Mouse (Mus musculus) E14TG2a.4 (cell line): ENCODE results near the gene Syne1.

ENCODE experiments used
- CTCF ChIP-seq: conservative IDR thresholded peaks from 2 replicates; pipeline ENCODE4 v1.5.1; 2014; ENCODE audit warnings: low read length
- POU5F1 ChIP-seq: IDR thresholded peaks from 2 replicates; pipeline ENCODE4 v1.6.1; 2014; ENCODE audit warnings: low read length, borderline replicate concordance

GRCm38 (mm10) chr10:5236171-5236570, 315.1 kb downstream of the Syne1 start:
- TF ChIP-seq CTCF: no peak
- no peak for TF ChIP-seq POU5F1
